Mouse (Mus musculus): ENCODE measurements around the gene Trp53i11. TPM values are rescaled to one million over a fixed set of nuclear protein-coding genes. Genes with fewer than 3 reads are reported as not detected.

Trp53i11 gene
- polyA plus RNA-seq, 1 experiment from 2014 or later = 24.2 TPM

GRCm38 (mm10) chr2:93161914-93162664, 25.3 kb upstream of the Trp53i11 start:
- Histone ChIP-seq H3K27ac (no peak overlapping the region), H3K36me3 (no peaks in the 10 kb centered on the region), H3K4me1 (peaks cover 18% of the 10 kb centered on the region), H3K4me3 (no peak overlapping the region), H3K9me3 (no peaks in the 10 kb centered on the region), H3K27me3 (ENCODE audit: insufficient read depth, poor library complexity, severe bottlenecking) (peaks cover 13% of the 10 kb centered on the region)
- 69% methylated on average over 7 of the region's 7 CpGs for WGBS
- DNase-seq (ENCODE audit: low spot score) = no peak

- H3K27ac ChIP-seq = no peak overlapping the region
- peaks cover 13% of the 10 kb centered on the region for H3K27me3 ChIP-seq (ENCODE audit: insufficient read depth, poor library complexity, severe bottlenecking)
- H3K9me3 ChIP-seq = no peaks in the 10 kb centered on the region
- no peak for DNase-seq (ENCODE audit: low spot score)
- no peak overlapping the region for H3K4me3 ChIP-seq
- WGBS = 44% methylated on average over 4 of the region's 4 CpGs
- H3K4me1 ChIP-seq = peaks cover 18% of the 10 kb centered on the region
- H3K36me3 ChIP-seq = no peaks in the 10 kb centered on the region
These were observed 24.6 kb upstream of the Trp53i11 start for GRCm38 (mm10) chr2:93162791-93163190.

- DNase-seq (ENCODE audit: low spot score) = no peak
- no peak overlapping the region for H3K4me3 ChIP-seq
- H3K27ac ChIP-seq = no peak overlapping the region
- H3K4me1 ChIP-seq = peaks cover 18% of the 10 kb centered on the region
- WGBS = 26% methylated on average over 2 of the region's 2 CpGs
- H3K9me3 ChIP-seq = no peaks in the 10 kb centered on the region
- no peaks in the 10 kb centered on the region for H3K36me3 ChIP-seq
- H3K27me3 ChIP-seq (ENCODE audit: insufficient read depth, poor library complexity, severe bottlenecking) = peaks cover 13% of the 10 kb centered on the region
These were observed 24.0 kb upstream of the Trp53i11 start for GRCm38 (mm10) chr2:93163317-93163716.

- DNase-seq (ENCODE audit: low spot score) = no peak
- Histone ChIP-seq H3K36me3 (no peaks in the 10 kb centered on the region), H3K4me1 (peaks cover 18% of the 10 kb centered on the region), H3K27ac (no peak overlapping the region), H3K9me3 (no peaks in the 10 kb centered on the region), H3K4me3 (no peak overlapping the region), H3K27me3 (ENCODE audit: insufficient read depth, poor library complexity, severe bottlenecking) (peaks cover 13% of the 10 kb centered on the region)
- WGBS = 79% methylated on average over 6 of the region's 6 CpGs
These were observed 23.5 kb upstream of the Trp53i11 start for GRCm38 (mm10) chr2:93163750-93164335.

- no peak for DNase-seq (ENCODE audit: low spot score)
- no peaks in the 10 kb centered on the region for H3K36me3 ChIP-seq
- H3K27me3 ChIP-seq (ENCODE audit: insufficient read depth, poor library complexity, severe bottlenecking) = peaks cover 19% of the 10 kb centered on the region
- no peaks in the 10 kb centered on the region for H3K9me3 ChIP-seq
- no peak overlapping the region for H3K4me3 ChIP-seq
- H3K4me1 ChIP-seq = peaks cover 18% of the 10 kb centered on the region
- 75% methylated on average over 6 of the region's 6 CpGs for WGBS
- no peak overlapping the region for H3K27ac ChIP-seq
These were observed 21.1 kb upstream of the Trp53i11 start for GRCm38 (mm10) chr2:93166295-93166694.

GRCm38 (mm10) chr2:93166734-93167406, 20.5 kb upstream of the Trp53i11 start:
- Histone ChIP-seq H3K27ac (no peak overlapping the region), H3K27me3 (ENCODE audit: insufficient read depth, poor library complexity, severe bottlenecking) (peaks cover 23% of the 10 kb centered on the region), H3K9me3 (no peaks in the 10 kb centered on the region), H3K4me1 (peaks cover 18% of the 10 kb centered on the region), H3K36me3 (no peaks in the 10 kb centered on the region), H3K4me3 (no peak overlapping the region)
- DNase-seq (ENCODE audit: low spot score) = no peak
- 78% methylated on average over 14 of the region's 14 CpGs for WGBS

- 55% methylated on average over 19 of the region's 19 CpGs for WGBS
- DNase-seq (ENCODE audit: low spot score) = no peak
These were observed 17.0 kb upstream of the Trp53i11 start for GRCm38 (mm10) chr2:93170156-93170844.

GRCm38 (mm10) chr2:93170845-93171200, 16.5 kb upstream of the Trp53i11 start:
- no peaks in the 10 kb centered on the region for H3K9me3 ChIP-seq
- no peaks in the 10 kb centered on the region for H3K36me3 ChIP-seq
- no peak for DNase-seq (ENCODE audit: low spot score)
- H3K4me3 ChIP-seq = no peak overlapping the region
- WGBS = 83% methylated on average over 5 of the region's 5 CpGs
- peaks cover 18% of the 10 kb centered on the region for H3K4me1 ChIP-seq
- H3K27ac ChIP-seq = no peak overlapping the region
- H3K27me3 ChIP-seq (ENCODE audit: insufficient read depth, poor library complexity, severe bottlenecking) = peaks cover 49% of the 10 kb centered on the region

More at GRCm38 (mm10) chr2:93170156-93170844, 17.0 kb upstream of the Trp53i11 start:
- Histone ChIP-seq H3K9me3 (no peaks in the 10 kb centered on the region), H3K27ac (no peak overlapping the region), H3K4me3 (no peak overlapping the region), H3K4me1 (peaks cover 12% of the 10 kb centered on the region), H3K36me3 (no peaks in the 10 kb centered on the region), H3K27me3 (ENCODE audit: insufficient read depth, poor library complexity, severe bottlenecking) (peaks cover 43% of the 10 kb centered on the region)

GRCm38 (mm10) chr2:93171929-93172328, 15.4 kb upstream of the Trp53i11 start:
- no peaks in the 10 kb centered on the region for H3K9me3 ChIP-seq
- H3K36me3 ChIP-seq = no peaks in the 10 kb centered on the region
- H3K27ac ChIP-seq = no peak overlapping the region
- WGBS = 73% methylated on average over 6 of the region's 6 CpGs
- H3K4me3 ChIP-seq = no peak overlapping the region
- H3K27me3 ChIP-seq (ENCODE audit: insufficient read depth, poor library complexity, severe bottlenecking) = peaks cover 60% of the 10 kb centered on the region
- no peak for DNase-seq (ENCODE audit: low spot score)
- peaks cover 25% of the 10 kb centered on the region for H3K4me1 ChIP-seq

- peaks cover 65% of the 10 kb centered on the region for H3K27me3 ChIP-seq (ENCODE audit: insufficient read depth, poor library complexity, severe bottlenecking)
- no peaks in the 10 kb centered on the region for H3K36me3 ChIP-seq
- H3K27ac ChIP-seq = no peak overlapping the region
- no peak overlapping the region for H3K4me3 ChIP-seq
- no peaks in the 10 kb centered on the region for H3K9me3 ChIP-seq
- peaks cover 30% of the 10 kb centered on the region for H3K4me1 ChIP-seq
- 52% methylated on average over 5 of the region's 5 CpGs for WGBS
- DNase-seq (ENCODE audit: low spot score) = no peak
These were observed 14.9 kb upstream of the Trp53i11 start for GRCm38 (mm10) chr2:93172460-93172859.

- Histone ChIP-seq H3K4me1 (peaks cover 34% of the 10 kb centered on the region), H3K4me3 (no peak overlapping the region), H3K27me3 (ENCODE audit: insufficient read depth, poor library complexity, severe bottlenecking) (peaks cover 82% of the 10 kb centered on the region), H3K27ac (no peak overlapping the region), H3K9me3 (no peaks in the 10 kb centered on the region), H3K36me3 (no peaks in the 10 kb centered on the region)
- WGBS = 12% methylated on average over 5 of the region's 5 CpGs
- no peak for DNase-seq (ENCODE audit: low spot score)
These were observed 13.2 kb upstream of the Trp53i11 start for GRCm38 (mm10) chr2:93174159-93174558.

GRCm38 (mm10) chr2:93175278-93175677, 12.1 kb upstream of the Trp53i11 start:
- H3K36me3 ChIP-seq = no peaks in the 10 kb centered on the region
- no peak overlapping the region for H3K4me3 ChIP-seq
- DNase-seq (ENCODE audit: low spot score) = no peak
- 46% methylated on average over 5 of the region's 5 CpGs for WGBS
- H3K4me1 ChIP-seq = peaks cover 42% of the 10 kb centered on the region
- H3K27ac ChIP-seq = no peak overlapping the region
- no peaks in the 10 kb centered on the region for H3K9me3 ChIP-seq
- peaks cover 84% of the 10 kb centered on the region for H3K27me3 ChIP-seq (ENCODE audit: insufficient read depth, poor library complexity, severe bottlenecking)

GRCm38 (mm10) chr2:93175721-93176120, 11.6 kb upstream of the Trp53i11 start:
- WGBS = 83% methylated on average over 2 of the region's 2 CpGs
- Histone ChIP-seq H3K36me3 (no peaks in the 10 kb centered on the region), H3K9me3 (no peaks in the 10 kb centered on the region), H3K4me3 (no peak overlapping the region), H3K27me3 (ENCODE audit: insufficient read depth, poor library complexity, severe bottlenecking) (peaks cover 84% of the 10 kb centered on the region), H3K27ac (no peak overlapping the region), H3K4me1 (peaks cover 46% of the 10 kb centered on the region)
- DNase-seq (ENCODE audit: low spot score) = no peak

Measured in heart, embryonic 10.5 days (tissue).